Mouse (Mus musculus) kidney, postnatal 36 days (tissue): ENCODE measurements around the gene Tcte3.
A peak's percentile ranks its signal among the peaks of the same experiment; 100 is the strongest.
"Not testable (repeated sequence)": the region's sequence is repeated elsewhere in the genome, so short reads cannot be mapped to it uniquely, and the experiment has no call there.

Source experiments
- DNase-seq, 2 experiments: peaks; one replicate each; pipeline ENCODE4 v3.0.0; 2021 to 2022; ENCODE audit warnings: mixed read lengths in 2 of 2

Tcte3 gene

GRCm38 (mm10) chr17:15041175-15041729, at the start of gene Tcte3, which contains the start of the genes Ermard and Gm3448:
Gene Tcte3 (minus strand): TSS chr17:15041488.
Gene Ermard (plus strand): TSS chr17:15041208.
Gene Gm3448 (minus strand): TSS chr17:15041537.
- peak in 1 of 2 experiments; percentile 54 for DNase-seq

- no peak for DNase-seq
Measured at GRCm38 (mm10) chr17:15088591-15089001, 47.3 kb upstream of the Tcte3 start.

GRCm38 (mm10) chr17:15088166-15088565, 46.9 kb upstream of the Tcte3 start:
- no peak for DNase-seq

- no peak for DNase-seq
Measured at GRCm38 (mm10) chr17:15085006-15085405, 43.7 kb upstream of the Tcte3 start.

- no peak for DNase-seq
Measured at GRCm38 (mm10) chr17:15084226-15084848, 43.0 kb upstream of the Tcte3 start.

GRCm38 (mm10) chr17:15077536-15077935, 36.2 kb upstream of the Tcte3 start:
- DNase-seq: no peak

GRCm38 (mm10) chr17:15075033-15075432, 33.7 kb upstream of the Tcte3 start:
- DNase-seq: peak; percentile 36 to 58

GRCm38 (mm10) chr17:15072211-15072610, 30.9 kb upstream of the Tcte3 start:
- DNase-seq: no peak

GRCm38 (mm10) chr17:15069124-15069523, 27.8 kb upstream of the Tcte3 start:
- DNase-seq: peak; percentile 30 to 61

GRCm38 (mm10) chr17:15068040-15068792, 26.9 kb upstream of the Tcte3 start:
- peak; percentile 46 to 56 for DNase-seq

- DNase-seq: peak; percentile 31 to 37
Measured at GRCm38 (mm10) chr17:15066911-15067310, 25.6 kb upstream of the Tcte3 start.

GRCm38 (mm10) chr17:15066066-15066465, 24.8 kb upstream of the Tcte3 start:
- peak in 1 of 2 experiments; percentile 3 for DNase-seq

- DNase-seq: peak; percentile 69 to 77
Measured at GRCm38 (mm10) chr17:15065391-15066024, 24.2 kb upstream of the Tcte3 start.

GRCm38 (mm10) chr17:15060356-15060755, 19.1 kb upstream of the Tcte3 start:
- no peak for DNase-seq

- no peak for DNase-seq
Measured at GRCm38 (mm10) chr17:15059646-15060045, 18.4 kb upstream of the Tcte3 start.

- DNase-seq: no peak
Measured at GRCm38 (mm10) chr17:15058161-15058591, 16.9 kb upstream of the Tcte3 start.

GRCm38 (mm10) chr17:15055925-15056324, 14.6 kb upstream of the Tcte3 start:
- no peak for DNase-seq

GRCm38 (mm10) chr17:15053829-15054200, 12.5 kb upstream of the Tcte3 start:
- not testable (repeated sequence) for DNase-seq

- not testable (repeated sequence) for DNase-seq
Measured at GRCm38 (mm10) chr17:15053183-15053828, 12.0 kb upstream of the Tcte3 start.

GRCm38 (mm10) chr17:15052766-15053165, 11.5 kb upstream of the Tcte3 start:
- DNase-seq: not testable (repeated sequence)

GRCm38 (mm10) chr17:15050338-15050737, 9.1 kb upstream of the Tcte3 start:
- not testable (repeated sequence) for DNase-seq

- not testable (repeated sequence) for DNase-seq
Measured at GRCm38 (mm10) chr17:15040455-15040854, 833 bp downstream of the Tcte3 start.

GRCm38 (mm10) chr17:15031414-15031813, 9.9 kb downstream of the Tcte3 start:
- not testable (repeated sequence) for DNase-seq
